Mouse (Mus musculus): Measurements from ENCODE around the gene Nfia.

DNA sequence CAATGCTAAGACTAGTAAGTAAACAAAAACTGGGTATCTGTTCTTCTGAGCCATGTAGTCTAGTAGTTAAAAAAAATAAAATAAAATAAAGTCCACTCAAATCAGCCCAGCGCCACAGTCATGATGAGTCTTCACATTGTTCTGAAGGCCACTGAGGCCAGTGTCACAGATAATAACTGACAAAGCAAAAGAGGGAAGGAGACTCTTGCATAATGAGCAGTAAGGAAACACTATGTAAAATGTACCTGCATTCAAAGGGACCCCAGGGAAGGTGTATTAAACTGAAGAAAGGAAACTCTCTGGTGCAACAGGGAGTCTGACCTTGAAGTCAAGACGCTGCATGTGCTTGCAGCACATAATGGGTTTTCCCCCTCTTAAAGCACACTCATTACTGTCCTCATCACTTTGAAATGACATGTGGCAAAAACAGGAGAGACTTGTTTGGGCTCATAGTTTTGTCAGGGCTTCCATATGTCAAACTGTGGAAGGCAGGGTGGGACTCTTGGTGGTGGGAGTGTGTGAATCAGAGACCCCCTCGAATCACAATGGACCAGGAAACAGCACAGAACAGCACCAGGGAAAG, 347.5 kb downstream of the Nfia start:
- TF ChIP-seq CTCF (IDR thresholded peaks at IDR 0.05; ENCODE audit: borderline replicate concordance, insufficient read depth, low read depth, low read length) (no peak), POLR2A (IDR thresholded peaks at IDR 0.05; ENCODE audit: borderline replicate concordance, insufficient read depth, low read length) (no peak)
